Mouse (Mus musculus) adrenal gland, postnatal 14 days (tissue): ENCODE measurements at regions not wholly inside any gene's neighbourhood (a gene's known extent, or its start where the extent isn't known, plus 50 kb on each side); places are given as distances from the start of the nearest gene placed in this dataset.
A peak's percentile ranks its signal among the peaks of the same experiment; 100 is the strongest.

Experiments
- DNase-seq: peaks from one replicate; pipeline ENCODE4 v3.0.0; 2021; ENCODE audit warnings: mixed read lengths

GRCm38 (mm10) chr9:57325962-57326361 lies 63.5 kb upstream of the 1700017B05Rik start:
- no peak for DNase-seq

- DNase-seq = no peak
Measured at GRCm38 (mm10) chr9:57319009-57319408, 56.6 kb upstream of the 1700017B05Rik start.

DNA sequence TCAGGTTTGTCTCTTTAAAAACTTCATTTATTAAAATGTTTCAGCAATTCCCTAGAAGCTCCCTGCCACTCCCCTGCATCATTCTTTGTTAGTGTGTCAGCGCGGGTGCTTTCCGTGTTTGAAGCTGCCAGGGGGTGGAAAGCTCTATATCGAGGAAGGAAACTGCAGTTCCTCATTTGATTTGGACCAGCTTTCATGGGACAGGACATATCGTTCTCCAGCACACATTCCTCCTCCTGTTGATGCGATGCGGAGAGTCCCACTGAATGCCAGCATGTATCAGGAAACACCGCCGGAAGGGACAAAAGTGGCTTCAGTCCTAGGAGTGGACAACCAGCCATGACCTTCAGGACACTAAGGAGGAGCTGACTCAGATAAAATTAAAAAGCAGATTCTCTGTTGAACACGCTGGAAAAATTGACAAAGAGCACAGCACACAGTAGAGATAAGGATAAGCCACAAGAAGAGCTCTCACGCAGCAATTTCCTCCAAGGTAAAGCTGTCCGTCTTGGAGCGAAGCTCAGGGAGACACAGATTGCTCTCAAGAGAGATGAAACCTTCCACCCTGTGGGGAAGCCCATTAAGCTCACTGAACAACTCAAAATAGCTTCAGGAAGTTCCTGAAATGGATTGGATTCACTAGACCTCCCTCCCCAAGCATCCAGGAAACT lies 55.3 kb upstream of the 1700017B05Rik start:
- peak; percentile 38 for DNase-seq

DNA sequence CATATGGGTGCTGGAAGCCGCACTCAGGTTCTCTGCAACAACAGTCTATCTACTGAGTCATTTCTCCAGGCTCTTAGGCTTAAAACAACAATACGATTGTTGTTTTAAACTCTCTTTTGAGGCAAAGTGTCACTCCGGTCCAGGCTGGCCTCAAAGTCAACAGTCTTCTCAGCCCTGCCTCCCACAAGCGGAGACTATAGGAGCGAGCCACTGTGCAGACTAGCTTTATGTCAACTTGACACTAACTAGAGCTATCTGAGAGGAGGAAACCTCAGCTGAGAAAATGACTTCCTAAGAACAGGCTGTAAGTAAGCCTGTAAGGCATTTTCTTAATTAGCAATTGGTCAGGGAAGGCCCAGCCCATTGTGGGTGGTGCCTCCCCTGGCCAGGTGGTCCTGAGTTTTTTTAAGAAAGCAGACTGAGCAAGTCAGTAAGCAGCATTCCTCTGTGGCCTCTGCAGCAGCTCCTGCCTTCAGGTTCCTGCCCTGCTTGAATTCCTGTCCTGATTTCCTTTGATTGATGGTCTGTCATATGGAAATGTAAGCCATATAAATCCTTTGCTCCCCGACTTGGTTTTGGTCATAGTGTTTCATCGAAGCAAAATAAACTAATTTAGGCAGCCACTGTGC lies 52.7 kb upstream of the 1700017B05Rik start:
- DNase-seq = no peak

GRCm38 (mm10) chr9:57313876-57314275 lies 51.5 kb upstream of the 1700017B05Rik start:
- DNase-seq = no peak

DNA sequence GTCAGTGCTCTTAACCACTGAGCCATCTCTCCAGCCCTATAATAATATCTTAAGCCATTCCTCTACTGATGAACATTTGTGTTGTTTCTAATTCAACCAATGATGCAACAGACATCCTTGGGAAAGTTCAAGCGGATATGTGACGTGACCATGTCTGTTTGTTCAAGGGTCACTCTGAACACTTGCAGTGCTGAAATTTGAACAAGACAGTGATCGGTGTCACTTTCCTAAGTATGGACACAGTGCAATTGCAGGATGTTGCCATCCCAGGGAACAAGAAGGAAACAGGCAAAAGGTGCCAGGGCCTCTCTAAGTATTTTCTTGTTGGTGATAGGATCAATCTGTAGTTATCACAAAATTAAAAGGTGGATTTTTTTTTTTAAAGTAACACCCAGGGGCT lies 50.1 kb upstream of the 1700017B05Rik start:
- no peak for DNase-seq
